Mouse (Mus musculus): Measurements from ENCODE around the gene Gipc2.

Gene Gipc2

GRCm38 (mm10) chr3:152113496-152113895 lies 52.5 kb downstream of the Gipc2 start:
- DNase-seq = no peak

DNA sequence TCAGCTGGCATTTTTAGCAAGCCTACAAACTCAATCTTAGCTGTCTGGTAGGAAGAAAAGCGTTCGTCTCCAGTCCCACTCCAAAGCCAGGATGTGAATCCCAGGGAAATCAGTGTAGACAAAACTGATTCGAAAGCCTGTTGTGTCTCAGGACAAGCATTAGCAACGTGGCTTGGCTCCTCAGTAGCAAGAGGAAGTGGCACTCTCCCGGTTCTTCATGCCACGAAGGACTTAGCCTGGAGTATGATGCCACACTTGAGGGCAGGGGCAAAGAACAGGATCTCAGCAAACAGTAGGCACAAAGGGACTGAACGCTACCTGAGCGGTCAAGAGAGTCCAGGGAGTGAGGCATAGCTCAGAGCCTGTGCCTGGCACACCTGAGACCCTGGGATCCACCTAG lies 53.4 kb downstream of the Gipc2 start:
- DNase-seq = no peak

DNA sequence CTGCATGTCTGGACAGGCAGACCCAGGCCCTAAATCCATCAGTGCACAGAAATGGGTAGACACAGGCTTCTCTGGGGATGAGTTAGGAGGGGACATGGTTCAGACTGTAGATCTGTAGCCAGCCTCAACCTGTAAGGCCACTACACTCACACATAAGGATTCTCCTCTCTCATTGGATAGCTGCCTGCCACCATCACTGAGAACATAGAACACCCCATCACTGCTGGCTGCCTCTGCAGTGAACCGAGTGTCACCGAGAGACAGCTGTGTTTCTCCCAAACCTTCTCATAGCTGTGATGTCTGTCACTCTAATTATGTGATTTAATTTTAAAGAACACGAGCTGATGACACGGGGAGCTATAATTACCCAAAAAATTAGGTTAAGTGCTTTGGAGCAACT lies 54.5 kb downstream of the Gipc2 start:
- peak; percentile 31 for DNase-seq

GRCm38 (mm10) chr3:152111081-152111480 lies 54.9 kb downstream of the Gipc2 start:
- DNase-seq = peak; percentile 92

DNA sequence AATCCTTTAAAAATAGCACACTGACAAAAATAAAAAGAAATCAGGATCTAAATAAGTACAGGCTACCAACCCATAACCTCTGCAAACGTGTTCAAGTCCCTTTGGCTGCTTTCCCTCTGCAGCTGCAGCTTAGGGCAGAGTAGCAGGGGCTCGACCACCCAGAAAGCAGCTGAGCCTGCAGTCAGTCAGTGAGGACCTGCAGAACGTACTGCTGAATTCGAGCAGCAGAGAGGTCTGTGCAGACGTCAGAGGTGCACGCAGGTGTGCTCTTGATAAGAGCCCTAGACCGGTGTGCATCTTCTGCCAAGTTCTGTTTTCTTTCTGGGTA lies 56.8 kb downstream of the Gipc2 start:
- no peak for DNase-seq

- no peak for DNase-seq
These were observed 57.3 kb downstream of the Gipc2 start for GRCm38 (mm10) chr3:152108560-152109259.

GRCm38 (mm10) chr3:152108003-152108395 lies 58.0 kb downstream of the Gipc2 start:
- DNase-seq = no peak

DNA sequence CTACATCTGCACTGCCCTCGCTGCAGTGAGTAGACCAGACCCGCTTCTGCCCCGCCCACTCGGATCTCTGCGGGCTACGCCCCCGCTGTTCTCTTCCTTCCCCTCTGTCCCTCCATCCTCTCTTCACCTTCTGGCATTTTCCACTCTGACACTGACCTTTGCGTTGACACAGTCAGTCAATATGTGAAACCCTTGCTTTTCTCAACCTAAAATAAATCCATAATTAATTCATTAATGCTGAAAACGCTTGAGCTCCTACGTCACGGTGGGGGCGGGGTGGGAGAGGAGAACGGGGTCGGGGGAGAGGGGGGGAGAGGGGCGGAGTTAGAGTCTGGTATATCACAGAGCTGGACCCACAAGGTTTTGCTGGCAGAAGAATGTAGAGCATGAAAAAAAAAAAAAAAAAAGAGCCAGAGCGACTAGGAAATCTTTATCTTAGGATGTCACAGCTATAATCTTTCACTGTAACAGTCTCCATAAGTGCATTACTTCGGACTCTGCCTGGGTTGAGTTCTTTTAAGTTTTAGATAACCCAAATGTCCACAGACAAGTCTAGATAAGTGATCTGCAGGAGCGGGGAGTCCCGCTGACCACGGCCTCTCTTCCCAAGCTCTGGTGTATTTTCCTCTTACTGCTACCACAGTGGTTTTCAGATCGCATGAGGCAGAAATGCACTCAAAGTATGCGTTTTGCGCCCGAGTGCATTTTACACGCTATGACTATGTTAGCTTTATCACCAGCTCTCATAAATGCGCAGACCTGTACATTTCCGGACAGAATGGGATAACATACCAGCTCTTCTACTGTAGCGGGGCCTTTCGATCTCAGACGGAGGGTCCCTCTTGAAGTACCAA lies 58.7 kb downstream of the Gipc2 start:
- peak; percentile 29 for DNase-seq

DNA sequence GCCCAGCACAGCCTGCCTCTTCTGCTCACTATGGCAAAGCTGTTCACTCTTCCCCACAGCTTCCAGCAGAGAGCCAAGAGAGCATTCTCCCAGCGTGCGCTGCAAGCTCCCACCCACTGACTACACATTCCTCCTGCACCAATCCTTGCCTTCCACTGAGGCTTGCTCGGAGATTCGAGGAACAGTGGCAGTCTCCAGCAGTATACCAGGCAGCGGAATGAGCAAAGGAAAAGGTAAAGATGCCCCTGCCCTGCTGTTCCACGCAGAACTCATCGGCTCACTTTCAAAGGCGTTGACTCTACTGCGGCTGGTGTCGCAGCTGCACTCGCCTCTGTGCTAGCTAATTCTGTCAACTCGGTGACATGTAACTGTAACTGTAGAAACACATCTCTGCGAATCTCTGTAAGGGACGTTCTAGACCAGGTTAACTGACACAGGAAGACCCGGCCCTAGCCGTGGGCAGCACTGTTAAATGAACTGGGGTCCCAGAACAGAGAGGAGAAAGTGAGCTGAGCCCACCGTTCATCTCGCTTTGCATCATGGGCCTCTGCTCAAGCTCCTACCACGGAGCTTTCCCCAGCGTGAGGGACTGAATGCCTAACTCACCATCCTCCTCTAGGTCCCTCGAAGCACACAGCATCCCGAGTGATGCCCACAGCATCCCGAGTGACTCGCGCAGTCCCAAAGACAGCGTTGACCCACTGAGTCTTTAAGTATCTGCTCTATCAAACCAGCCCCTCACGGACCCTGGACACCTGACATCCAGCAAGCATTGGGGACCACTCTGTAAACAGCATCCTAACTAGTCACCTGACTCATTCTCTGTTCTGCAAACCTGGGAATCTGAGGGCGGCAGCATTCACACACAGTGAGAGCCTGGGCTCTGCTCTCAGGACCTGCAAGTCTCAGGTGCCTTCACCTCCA lies 59.5 kb downstream of the Gipc2 start:
- DNase-seq = no peak

GRCm38 (mm10) chr3:152105341-152105740 lies 60.7 kb downstream of the Gipc2 start:
- peak; percentile 83 for DNase-seq

GRCm38 (mm10) chr3:152103381-152103780 lies 62.6 kb downstream of the Gipc2 start:
- no peak for DNase-seq

DNA sequence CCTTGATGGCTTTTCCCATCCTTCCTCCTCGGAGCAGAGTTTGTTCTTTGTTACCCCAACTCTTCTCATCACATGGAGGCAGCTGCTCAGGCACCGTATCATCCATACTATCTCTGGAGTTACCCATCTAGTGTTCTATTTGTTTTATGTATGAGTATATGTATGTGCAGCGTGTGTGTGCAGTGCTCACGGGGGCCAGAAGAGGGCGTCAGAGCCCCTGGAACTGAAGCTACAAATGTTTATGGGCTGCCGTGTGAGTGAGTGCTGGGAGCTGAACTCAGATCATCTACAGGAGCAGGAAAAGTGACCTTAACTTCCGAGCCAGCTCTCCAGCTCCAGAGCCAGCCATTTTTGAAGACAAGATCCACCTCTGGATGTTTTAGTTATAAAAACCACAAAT lies 64.6 kb downstream of the Gipc2 start:
- no peak for DNase-seq

- DNase-seq = no peak
These were observed 65.8 kb downstream of the Gipc2 start for GRCm38 (mm10) chr3:152100119-152100818.

GRCm38 (mm10) chr3:152095030-152095429 lies 71.0 kb downstream of the Gipc2 start:
- peak; percentile 44 for DNase-seq

DNA sequence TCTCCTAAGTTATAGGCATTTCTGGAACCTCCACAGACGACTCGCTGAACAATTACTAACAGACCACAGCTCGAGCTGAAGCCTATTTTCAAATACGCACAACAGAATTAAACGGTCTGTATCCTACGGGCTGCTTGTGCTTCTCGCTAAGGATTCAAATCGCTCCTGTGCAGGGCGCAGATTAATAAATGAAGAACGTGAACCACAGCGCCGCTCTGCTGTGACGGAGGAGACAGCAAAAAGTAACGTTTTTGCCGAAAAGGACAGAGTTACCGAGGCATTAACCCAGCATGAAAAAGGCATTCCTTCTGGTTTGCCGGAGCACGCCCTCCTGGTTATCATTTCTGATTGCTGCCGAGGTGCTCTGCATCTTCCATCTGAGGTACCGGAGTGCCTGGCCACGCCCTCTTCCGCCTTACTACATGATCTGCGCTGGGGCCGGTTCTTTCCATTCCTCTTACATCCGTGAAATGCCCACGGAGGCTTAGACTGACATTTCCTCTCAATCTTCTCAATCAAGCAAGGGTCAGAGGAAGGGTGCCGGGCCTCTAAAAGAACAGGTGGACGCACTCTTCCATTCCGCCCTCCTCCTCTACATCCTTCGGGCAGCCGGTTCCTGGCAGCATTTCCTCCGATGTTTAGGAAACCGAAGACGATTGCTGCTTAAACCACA lies 73.5 kb downstream of the Gipc2 start:
- no peak for DNase-seq

DNA sequence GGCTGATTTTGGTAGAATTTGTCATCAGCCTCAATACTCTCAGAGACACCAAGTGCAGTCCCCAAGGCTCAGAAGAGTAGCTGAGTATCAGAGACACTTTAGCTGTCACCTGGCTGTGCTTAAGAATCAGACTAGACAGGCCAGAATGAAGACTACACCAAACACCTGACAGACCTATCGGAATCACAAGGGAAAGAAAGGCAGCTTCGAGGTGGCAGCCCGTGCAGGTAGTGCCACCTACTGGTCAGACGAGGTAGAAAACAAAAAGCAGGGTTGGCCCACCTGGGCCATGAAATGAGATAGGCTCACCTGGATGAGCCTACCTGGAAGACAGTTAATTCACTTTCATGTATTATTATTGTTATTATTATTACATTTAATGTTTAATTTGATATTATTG lies 76.9 kb downstream of the Gipc2 start:
- peak; percentile 51 for DNase-seq

- no peak for DNase-seq
These were observed 84.6 kb downstream of the Gipc2 start for GRCm38 (mm10) chr3:152081381-152081780.

DNA sequence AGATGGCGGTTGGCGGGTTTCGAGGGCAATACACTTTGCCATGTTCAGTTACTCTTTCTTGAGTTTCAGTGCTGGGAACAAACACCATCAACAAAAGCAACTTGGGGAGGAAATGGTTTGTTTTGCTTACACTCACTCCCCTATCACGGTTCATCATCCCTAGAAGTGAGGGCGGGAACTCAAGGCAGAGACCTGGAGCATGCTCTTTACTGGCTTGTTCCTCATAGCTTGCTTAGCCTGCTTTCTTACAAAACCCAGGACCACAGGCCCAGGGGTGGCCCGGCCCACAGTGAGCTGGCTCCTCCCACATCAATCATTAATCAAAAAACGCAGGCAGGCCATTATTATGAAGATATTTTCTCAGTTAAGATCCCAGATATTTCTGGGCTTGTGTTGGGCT lies 89.9 kb downstream of the Gipc2 start:
- no peak for DNase-seq

- peak; percentile 18 for DNase-seq
These were observed 97.0 kb downstream of the Gipc2 start for GRCm38 (mm10) chr3:152069001-152069400.

DNA sequence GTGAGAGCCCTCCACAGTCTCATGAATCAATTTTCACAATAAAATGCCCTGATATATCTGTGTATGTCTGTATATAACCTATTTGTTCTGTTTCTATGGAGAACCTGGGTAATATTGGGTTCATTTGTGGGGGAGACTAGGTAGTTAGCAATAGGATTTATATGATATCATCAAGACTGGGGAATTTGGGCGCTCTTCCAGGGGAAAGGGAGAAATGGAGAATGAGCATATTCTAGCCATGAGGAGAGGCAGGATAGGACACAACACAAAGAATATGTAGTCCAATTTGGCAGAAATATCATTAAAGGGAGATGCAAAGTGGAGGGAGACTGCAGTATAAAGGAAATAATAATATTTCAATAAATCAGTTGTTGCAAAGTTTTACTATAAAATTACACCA lies 97.7 kb downstream of the Gipc2 start:
- no peak for DNase-seq

GRCm38 (mm10) chr3:152066696-152067095 lies 99.3 kb downstream of the Gipc2 start:
- DNase-seq = peak; percentile 36

DNA sequence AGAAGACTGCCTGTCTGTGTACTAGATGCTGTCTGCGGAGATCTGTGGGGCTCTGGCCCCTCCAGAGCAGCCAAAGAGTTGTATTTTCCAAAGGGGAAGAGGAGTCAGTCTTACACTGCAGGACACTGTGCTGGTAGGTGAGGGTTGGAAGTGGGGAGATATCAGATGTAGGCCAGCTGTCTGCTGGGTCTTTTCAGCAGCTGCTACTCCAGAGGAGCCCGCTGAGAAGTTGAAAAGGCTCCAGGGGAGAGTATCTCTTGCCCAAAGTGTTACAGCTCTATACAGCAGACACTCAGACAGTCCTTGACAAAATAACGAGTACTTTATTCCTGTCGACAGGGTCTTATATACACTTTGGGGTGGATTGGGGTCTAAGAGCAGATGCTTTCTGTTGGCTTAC lies 100.2 kb downstream of the Gipc2 start:
- DNase-seq = no peak

Measured in lung, postnatal 10 days (tissue).